ENCODE assay signal across 13 mouse cellular contexts in the genomic region with DNA sequence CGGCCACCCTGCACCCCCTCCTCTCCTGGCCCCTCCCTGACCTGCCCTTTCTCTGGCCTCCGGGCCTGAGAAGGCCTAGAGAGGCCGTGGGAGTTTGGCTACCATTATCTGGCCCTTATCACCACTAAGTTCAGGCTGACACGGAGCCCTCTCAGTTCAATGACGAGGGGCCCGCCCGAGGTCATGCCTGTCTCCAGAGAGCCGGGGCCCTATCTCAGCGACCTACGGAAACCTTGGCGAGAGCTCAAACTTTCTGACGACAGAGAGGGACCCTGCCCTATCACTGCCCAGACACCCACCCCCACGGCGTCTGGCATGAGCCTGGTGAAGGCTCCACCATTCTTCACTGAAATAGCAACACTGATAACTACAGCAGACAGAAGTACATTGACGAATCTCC. TPM values are rescaled to one million over a fixed set of nuclear protein-coding genes. Genes with fewer than 3 reads are reported as not detected.
DNase-seq lines count a peak whose midpoint lies in the region; ATAC-seq lines count a peak whose summit lies in the region.
"Had no signal": no experiment of that assay in that cellular context is flagged by ENCODE, and none has a peak within 500 bp of the region (broad histone marks: within the 10 kb centered on the region; RNA-seq: fewer than 3 reads in every experiment).

No protein-coding gene starts in this region.

- H3K4me1 ChIP-seq in heart, embryonic 16.5 days (ENCODE audit: control insufficient read depth, insufficient read depth, low read length): peaks cover 31% of the 10 kb centered on the region
- peaks cover 47% of the 10 kb centered on the region for H3K4me1 ChIP-seq in liver, embryonic 13.5 days (replicated peaks)

- H3K9ac ChIP-seq in heart, embryonic 16.5 days (ENCODE audit: low read length): peak overlapping the region; percentile 64
- H3K9ac ChIP-seq in liver, embryonic 13.5 days: peak overlapping the region; percentile 53

- peak overlapping the region; percentile 51 for H3K4me2 ChIP-seq in heart, embryonic 16.5 days (ENCODE audit: low read depth, low read length)
- peak overlapping the region; percentile 58 for H3K4me2 ChIP-seq in liver, embryonic 13.5 days

- no peaks in the 10 kb centered on the region for H3K36me3 ChIP-seq in heart, embryonic 16.5 days (ENCODE audit: control insufficient read depth, insufficient read depth)
- no peaks in the 10 kb centered on the region for H3K36me3 ChIP-seq in liver, embryonic 13.5 days

- DNase-seq in ovary, postnatal 36 days (ENCODE audit: low spot score): peak; percentile 81
- DNase-seq in ovary, postnatal 10 days (ENCODE audit: low spot score): no peak
- peak; percentile 61 for DNase-seq in liver, embryonic 13.5 days
- DNase-seq in B cell, adult 2 months: no peak
- DNase-seq in layer of hippocampus, adult 9-11 months: no peak
- DNase-seq in Muller cell, postnatal 12 days (ENCODE audit: inconsistent ontology term): no peak
- DNase-seq: kidney, postnatal 4 days; midbrain, embryonic 14.5 days; spleen, adult 18-20 months; thymus, postnatal 25 days had no signal

- 0 out of 2 replicates have a peak, but pooled peaks cover 3% of the 10 kb centered on the region for H3K9me3 ChIP-seq in heart, embryonic 16.5 days (replicated peaks; ENCODE audit: control insufficient read depth, low read length)
- no peaks in the 10 kb centered on the region for H3K9me3 ChIP-seq in liver, embryonic 13.5 days (replicated peaks)

- no peaks in the 10 kb centered on the region for H3K27me3 ChIP-seq in heart, embryonic 16.5 days (ENCODE audit: control insufficient read depth, insufficient read depth, low read length)
- H3K27me3 ChIP-seq in liver, embryonic 13.5 days: peaks cover 37% of the 10 kb centered on the region

- H3K4me3 ChIP-seq in heart, embryonic 16.5 days (ENCODE audit: low read length): peak overlapping the region; percentile 10
- H3K4me3 ChIP-seq in liver, embryonic 13.5 days (replicated peaks): peak overlapping the region; percentile 27

- WGBS in heart, embryonic 16.5 days: 14% methylated on average over 15 of the region's 15 CpGs
- WGBS in liver, embryonic 13.5 days (ENCODE audit: insufficient replicate concordance): 5% methylated on average over 15 of the region's 15 CpGs

- peak overlapping the region; percentile 95 for H3K27ac ChIP-seq in heart, embryonic 16.5 days (ENCODE audit: low read length)
- peak overlapping the region; percentile 77 for H3K27ac ChIP-seq in liver, embryonic 13.5 days

- peak; percentile 92 for ATAC-seq in heart, embryonic 16.5 days (replicated peaks; ENCODE audit: extremely low read depth, insufficient read depth, low FRiP score)
- peak; percentile 85 for ATAC-seq in liver, embryonic 13.5 days (ENCODE audit: low read depth)

RNA-seq across cellular contexts. Expression of gene Defb30, which starts 17.9 kb away (rescaled TPM):
- polyA plus RNA-seq in heart, embryonic 16.5 days (2015; fragmentation: Nextera tagmentation; extraction: Ambion mirVana): not detected in 2 replicates
- polyA plus RNA-seq in liver, embryonic 13.5 days (2015; fragmentation: Nextera tagmentation; extraction: Ambion mirVana): not detected in 2 replicates
- polyA plus RNA-seq: limb, embryonic 11.5 days; midbrain, embryonic 14.5 days had no signal

RNA-seq across cellular contexts. Expression of gene Defb42, which starts 20.9 kb away (rescaled TPM):
- 1.2 and 2.2 TPM in 2 replicates for polyA plus RNA-seq in heart, embryonic 16.5 days (2015; fragmentation: Nextera tagmentation; extraction: Ambion mirVana)
- polyA plus RNA-seq in liver, embryonic 13.5 days (2015; fragmentation: Nextera tagmentation; extraction: Ambion mirVana): 0.15 and 0.20 TPM in 2 replicates
- polyA plus RNA-seq: limb, embryonic 11.5 days had no signal

RNA-seq across cellular contexts. Expression of gene Defb43, which starts 56.1 kb away (rescaled TPM):
- not detected in 2 replicates for polyA plus RNA-seq in heart, embryonic 16.5 days (2015; fragmentation: Nextera tagmentation; extraction: Ambion mirVana)
- not detected in 2 replicates for polyA plus RNA-seq in liver, embryonic 13.5 days (2015; fragmentation: Nextera tagmentation; extraction: Ambion mirVana)
- polyA plus RNA-seq: cortical plate, adult 2 months; limb, embryonic 11.5 days; midbrain, embryonic 14.5 days had no signal

Comparison
In these comparisons a context has a peak if more than half of its experiments do, and no peak if none do; other contexts are left out.
1. DNase-seq: peak in ovary, postnatal 36 days (single experiment) and liver, embryonic 13.5 days (single experiment); none in ovary, postnatal 10 days (single experiment), B cell, adult 2 months (0 of 2), layer of hippocampus, adult 9-11 months (single experiment) and Muller cell, postnatal 12 days (single experiment).